Mouse (Mus musculus): ENCODE data around the gene Rmnd5b. TPM values are rescaled to one million over a fixed set of nuclear protein-coding genes. Genes with fewer than 3 reads are reported as not detected.

Rmnd5b gene
- polyA plus RNA-seq, 1 experiment from 2014 or later = 25.1 TPM

DNA sequence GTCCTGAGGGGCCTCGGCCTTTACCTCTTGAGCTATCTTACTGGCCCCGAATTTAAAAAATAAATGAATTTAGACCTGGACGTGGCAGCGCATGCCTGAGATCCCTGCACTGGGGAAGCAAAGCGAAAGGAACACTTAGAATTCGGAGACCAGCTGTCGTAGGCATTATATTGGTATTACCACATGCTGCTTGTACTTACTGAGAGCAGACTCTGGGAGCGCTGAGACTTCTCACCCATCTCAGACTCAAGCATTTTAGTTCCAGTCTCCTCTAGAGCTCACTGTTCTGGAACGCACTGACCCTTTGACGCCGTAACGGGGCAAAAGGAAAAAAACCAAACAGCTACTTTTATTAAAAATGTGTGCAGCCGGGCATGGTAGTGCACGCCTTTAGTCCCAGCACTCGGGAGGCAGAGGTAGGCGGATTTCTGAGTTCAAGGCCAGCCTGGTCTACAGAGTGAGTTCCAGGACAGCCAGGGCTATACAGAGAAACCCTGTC lies 26.2 kb upstream of the Rmnd5b start:
- Histone ChIP-seq H3K27me3 (no peaks in the 10 kb centered on the region), H3K36me3 (no peaks in the 10 kb centered on the region), H3K9ac (no peak overlapping the region), H3K4me3 (replicated peaks) (no peak overlapping the region), H3K27ac (no peak overlapping the region), H3K9me3 (replicated peaks) (no peaks in the 10 kb centered on the region), H3K4me1 (replicated peaks) (peaks cover 9% of the 10 kb centered on the region), H3K4me2 (no peak overlapping the region)
- no peak for ATAC-seq (ENCODE audit: low read depth)
- no peak for DNase-seq
- 78% methylated on average over 16 of the region's 16 CpGs for WGBS (ENCODE audit: insufficient replicate concordance)

DNA sequence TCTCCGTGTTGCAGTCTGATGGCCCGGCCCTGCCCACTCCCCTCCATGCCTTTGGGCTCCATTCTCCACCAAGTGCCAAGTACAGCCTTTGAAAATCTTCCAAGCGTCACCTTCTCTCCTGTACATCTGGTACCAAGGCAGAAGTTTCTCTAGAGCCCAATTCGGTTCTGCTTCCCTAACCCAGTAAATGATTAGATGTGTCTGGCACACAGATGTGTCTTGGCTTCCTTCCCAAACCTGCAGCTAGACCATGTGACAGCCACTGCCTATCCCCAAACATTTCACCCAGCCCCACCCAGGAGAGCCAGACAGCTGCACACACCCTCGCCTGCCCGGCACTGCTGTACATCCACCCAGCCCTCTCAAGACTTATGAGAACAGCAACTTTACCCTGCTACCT lies 23.0 kb upstream of the Rmnd5b start:
- Histone ChIP-seq H3K9ac (no peak overlapping the region), H3K36me3 (no peaks in the 10 kb centered on the region), H3K4me2 (no peak overlapping the region), H3K9me3 (replicated peaks) (no peaks in the 10 kb centered on the region), H3K27ac (no peak overlapping the region), H3K4me3 (replicated peaks) (no peak overlapping the region), H3K27me3 (0 out of 2 replicates have a peak, but pooled peaks cover 3% of the 10 kb centered on the region), H3K4me1 (replicated peaks) (peaks cover 9% of the 10 kb centered on the region)
- DNase-seq (no peak), ATAC-seq (ENCODE audit: low read depth) (peak; percentile 51; the same call in 1 of the 2 replicates)
- WGBS (ENCODE audit: insufficient replicate concordance) = 53% methylated on average over 6 of the region's 6 CpGs

DNA sequence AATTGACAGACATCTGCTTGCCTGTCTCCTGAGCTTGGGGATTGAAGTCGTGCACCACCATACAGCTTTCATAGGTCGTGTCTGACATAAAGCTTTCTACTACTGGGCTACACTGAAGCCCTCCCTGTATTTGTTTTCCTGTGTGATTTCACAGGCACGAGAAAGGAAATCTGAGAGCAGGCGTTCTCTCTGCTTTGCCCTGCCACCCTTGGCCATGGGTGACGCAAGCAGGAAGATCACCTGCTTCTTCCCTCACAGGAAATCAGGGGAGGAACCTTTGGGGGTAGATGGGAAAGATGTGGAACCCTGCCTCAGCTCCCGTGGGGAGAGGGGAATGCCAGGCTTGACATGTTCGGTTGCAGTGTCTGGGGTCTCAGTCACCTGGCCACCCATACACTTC lies 22.6 kb upstream of the Rmnd5b start:
- H3K9ac ChIP-seq = no peak overlapping the region
- H3K9me3 ChIP-seq (replicated peaks) = no peaks in the 10 kb centered on the region
- H3K4me1 ChIP-seq (replicated peaks) = peaks cover 9% of the 10 kb centered on the region
- H3K4me2 ChIP-seq = no peak overlapping the region
- no peaks in the 10 kb centered on the region for H3K36me3 ChIP-seq
- H3K27me3 ChIP-seq = 0 out of 2 replicates have a peak, but pooled peaks cover 5% of the 10 kb centered on the region
- no peak overlapping the region for H3K27ac ChIP-seq
- DNase-seq (no peak), ATAC-seq (ENCODE audit: low read depth) (no peak)
- WGBS (ENCODE audit: insufficient replicate concordance) = 52% methylated on average over 7 of the region's 7 CpGs
- no peak overlapping the region for H3K4me3 ChIP-seq (replicated peaks)

DNA sequence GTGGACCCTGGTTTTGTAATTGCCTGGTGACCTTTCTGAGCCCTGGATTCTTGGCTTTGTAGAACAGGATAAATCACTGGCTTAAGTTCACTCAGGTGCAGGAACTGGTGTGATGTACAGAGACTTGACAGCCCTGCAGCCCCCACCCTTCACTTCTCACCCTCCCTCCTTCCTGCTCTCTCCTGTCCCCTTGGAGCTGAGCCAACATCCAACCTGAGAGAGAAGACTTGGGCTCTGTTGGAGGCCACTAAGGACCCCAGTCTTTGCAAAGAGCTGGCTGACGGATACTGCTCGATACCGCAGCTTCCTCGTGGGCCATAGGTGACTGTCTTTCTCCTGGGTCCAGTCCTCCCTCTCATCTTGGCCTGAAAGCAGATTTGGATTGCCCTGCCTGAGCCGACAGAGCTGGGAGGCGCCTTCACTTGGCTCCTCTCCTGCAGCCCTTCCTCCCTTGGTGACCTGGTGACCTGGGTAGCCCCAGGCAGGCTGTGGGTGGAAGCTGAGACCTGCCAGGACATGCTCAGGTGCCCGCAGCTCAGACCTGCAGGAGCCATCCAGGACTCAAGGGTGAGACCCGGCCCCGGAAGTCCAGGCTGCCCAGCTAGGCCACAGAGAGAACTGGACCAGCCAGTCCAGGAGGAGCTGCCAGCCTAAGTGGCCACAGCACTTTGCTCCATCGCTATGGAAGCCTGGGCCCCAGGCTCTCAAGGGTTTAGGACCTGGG lies 21.3 kb upstream of the Rmnd5b start:
- DNase-seq = no peak
- ATAC-seq (ENCODE audit: low read depth) = no peak
- Histone ChIP-seq H3K4me3 (replicated peaks) (no peak overlapping the region), H3K27ac (no peak overlapping the region), H3K36me3 (no peaks in the 10 kb centered on the region), H3K9me3 (replicated peaks) (no peaks in the 10 kb centered on the region), H3K4me1 (replicated peaks) (peaks cover 9% of the 10 kb centered on the region), H3K4me2 (no peak overlapping the region), H3K9ac (no peak overlapping the region), H3K27me3 (peaks cover 13% of the 10 kb centered on the region)
- WGBS (ENCODE audit: insufficient replicate concordance) = 72% methylated on average over 10 of the region's 10 CpGs

DNA sequence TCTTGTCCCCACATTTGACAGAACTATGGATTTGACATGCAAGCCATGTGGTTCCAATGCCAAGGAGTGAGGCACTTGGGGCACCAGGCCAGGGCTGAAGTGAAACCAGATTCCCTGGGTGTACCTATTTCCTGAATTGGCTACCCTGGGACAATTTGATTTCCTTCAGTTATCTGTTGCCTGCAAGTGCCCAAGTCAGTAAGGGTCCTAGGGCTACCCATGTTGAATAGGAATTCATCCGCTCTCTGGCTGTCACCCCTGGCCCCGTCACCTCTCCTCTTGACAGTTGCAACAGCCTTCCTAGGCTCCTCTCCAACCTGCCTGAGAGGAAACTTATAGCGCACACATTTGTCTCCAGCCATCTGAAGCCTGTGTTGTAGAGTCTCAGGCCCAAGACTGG lies 19.2 kb upstream of the Rmnd5b start:
- Histone ChIP-seq H3K36me3 (no peaks in the 10 kb centered on the region), H3K9ac (no peak overlapping the region), H3K27ac (no peak overlapping the region), H3K27me3 (peaks cover 34% of the 10 kb centered on the region), H3K4me3 (replicated peaks) (no peak overlapping the region), H3K4me2 (no peak overlapping the region), H3K9me3 (replicated peaks) (no peaks in the 10 kb centered on the region), H3K4me1 (replicated peaks) (peaks cover 23% of the 10 kb centered on the region)
- no peak for DNase-seq
- ATAC-seq (ENCODE audit: low read depth) = no peak
- WGBS (ENCODE audit: insufficient replicate concordance) = 87% methylated on average over 3 of the region's 3 CpGs

DNA sequence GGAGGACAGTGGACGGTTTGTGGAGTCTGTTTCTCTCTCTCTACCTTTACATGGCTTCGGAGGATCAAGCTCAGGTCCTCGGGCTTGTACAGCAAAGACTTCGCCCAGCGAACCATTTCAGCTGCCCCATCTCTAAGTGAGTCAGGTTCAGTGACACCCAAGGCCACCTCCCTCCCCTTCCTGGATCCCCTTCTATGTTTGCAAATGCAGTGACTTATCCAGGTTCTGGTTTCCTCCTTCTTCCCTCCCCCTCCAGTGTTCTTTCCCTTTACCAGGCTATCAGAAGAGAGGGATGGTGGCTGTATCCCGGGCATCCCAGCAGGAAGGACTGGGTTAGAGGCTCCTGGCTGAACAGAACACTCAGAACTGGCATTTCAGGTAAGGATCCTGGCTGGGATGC lies 18.0 kb upstream of the Rmnd5b start:
- no peak overlapping the region for H3K4me3 ChIP-seq (replicated peaks)
- 76% methylated on average over 6 of the region's 6 CpGs for WGBS (ENCODE audit: insufficient replicate concordance)
- H3K4me2 ChIP-seq = no peak overlapping the region
- no peaks in the 10 kb centered on the region for H3K9me3 ChIP-seq (replicated peaks)
- ATAC-seq (ENCODE audit: low read depth) = no peak
- no peak overlapping the region for H3K9ac ChIP-seq
- H3K4me1 ChIP-seq (replicated peaks) = peaks cover 29% of the 10 kb centered on the region
- no peaks in the 10 kb centered on the region for H3K36me3 ChIP-seq
- peaks cover 45% of the 10 kb centered on the region for H3K27me3 ChIP-seq
- no peak overlapping the region for H3K27ac ChIP-seq
- DNase-seq = no peak

DNA sequence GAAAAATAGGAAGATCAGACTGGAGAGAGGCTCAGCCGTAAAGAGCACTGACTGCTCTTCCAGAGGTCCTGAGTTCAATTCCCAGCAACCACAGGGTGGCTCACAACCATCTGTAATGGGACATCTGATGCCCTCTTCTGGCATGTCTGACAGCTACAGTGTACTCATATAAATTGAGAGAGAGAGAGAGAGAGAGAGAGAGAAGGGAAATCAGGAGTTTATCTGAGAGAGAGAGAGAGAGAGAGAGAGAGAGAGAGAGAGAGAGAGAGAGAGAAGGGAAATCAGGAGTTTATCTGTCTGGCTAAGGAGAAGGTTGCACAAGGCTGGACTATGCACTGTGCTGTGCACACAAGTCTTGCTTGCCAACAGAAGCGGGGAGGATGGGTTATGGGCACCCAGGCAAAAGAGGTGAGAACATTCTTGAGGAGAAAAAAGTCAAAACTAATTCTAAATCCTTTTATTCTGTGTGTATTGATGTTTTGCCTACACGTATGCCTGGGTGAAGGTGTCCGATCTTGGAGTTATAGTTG lies 17.3 kb upstream of the Rmnd5b start:
- H3K27ac ChIP-seq = no peak overlapping the region
- WGBS (ENCODE audit: insufficient replicate concordance) = 69% methylated on average over 4 of the region's 4 CpGs
- H3K9ac ChIP-seq = no peak overlapping the region
- H3K27me3 ChIP-seq = peaks cover 52% of the 10 kb centered on the region
- H3K4me1 ChIP-seq (replicated peaks) = peaks cover 26% of the 10 kb centered on the region
- ATAC-seq (ENCODE audit: low read depth) (no peak), DNase-seq (no peak)
- H3K36me3 ChIP-seq = no peaks in the 10 kb centered on the region
- H3K4me2 ChIP-seq = no peak overlapping the region
- H3K9me3 ChIP-seq (replicated peaks) = no peaks in the 10 kb centered on the region
- no peak overlapping the region for H3K4me3 ChIP-seq (replicated peaks)

DNA sequence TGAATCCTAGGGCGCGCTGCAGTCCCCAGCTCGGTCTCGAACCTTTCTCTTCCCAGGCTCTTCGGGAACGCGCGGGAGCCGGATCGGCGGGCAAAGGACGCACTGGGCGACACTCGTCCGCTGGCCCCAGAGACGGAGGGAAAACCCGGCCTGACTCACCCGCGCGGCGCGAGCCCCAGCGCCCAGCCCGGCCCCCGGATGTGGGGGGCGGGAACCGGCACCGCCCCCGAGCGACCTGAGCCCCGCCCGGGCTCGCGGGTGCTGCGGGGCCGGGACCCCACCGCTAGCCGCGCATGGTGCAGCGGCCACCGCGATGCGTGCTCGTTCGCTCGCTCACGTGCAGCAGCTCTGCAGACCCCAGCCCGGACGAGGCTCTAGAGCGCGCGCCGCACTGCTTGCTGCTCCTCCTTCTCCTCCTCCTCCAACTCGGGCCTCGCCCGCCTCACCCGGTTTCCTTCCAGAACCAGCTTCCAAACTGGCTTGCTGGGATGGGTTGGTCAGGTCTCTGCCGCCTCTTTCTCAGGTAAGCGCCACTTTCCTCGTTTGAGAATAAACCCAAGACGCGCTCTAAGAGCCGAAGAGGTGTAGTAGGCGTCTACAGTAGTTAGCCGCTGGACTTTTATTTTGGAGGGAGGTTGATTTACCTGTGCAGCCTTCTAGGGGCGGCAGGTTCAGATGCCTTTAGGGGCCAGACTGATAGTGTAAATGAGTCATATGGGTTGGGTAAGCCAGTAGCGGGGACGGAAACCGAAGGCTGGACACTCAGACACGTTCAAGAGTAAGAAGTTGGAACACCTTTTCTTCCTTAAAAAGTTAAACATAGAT lies 15.2 kb upstream of the Rmnd5b start, which contains the start of the genes N4bp3 and D930048N14Rik:
Gene N4bp3 (minus strand): TSS at position 152 of the 825 bp plus-strand sequence.
Gene D930048N14Rik (plus strand): TSS at position 264 of the 825 bp plus-strand sequence.
- H3K27ac ChIP-seq = no peak within 1 kb of the TSS
- H3K27me3 ChIP-seq = peaks cover 54% of the 10 kb centered on the region
- H3K36me3 ChIP-seq = no peaks in the 10 kb centered on the region
- peaks cover 35% of the 10 kb centered on the region for H3K4me1 ChIP-seq (replicated peaks)
- peak; percentile 30 for DNase-seq
- peak; percentile 57 for ATAC-seq (ENCODE audit: low read depth)
- WGBS (ENCODE audit: insufficient replicate concordance) = under 1% methylated on average over 70 of the region's 70 CpGs
- H3K9me3 ChIP-seq (replicated peaks) = no peaks in the 10 kb centered on the region
- peak within 1 kb of the TSS; percentile 68 for H3K9ac ChIP-seq
- H3K4me2 ChIP-seq = peak within 1 kb of the TSS; percentile 81
- H3K4me3 ChIP-seq (replicated peaks) = peak within 1 kb of the TSS; percentile 66

DNA sequence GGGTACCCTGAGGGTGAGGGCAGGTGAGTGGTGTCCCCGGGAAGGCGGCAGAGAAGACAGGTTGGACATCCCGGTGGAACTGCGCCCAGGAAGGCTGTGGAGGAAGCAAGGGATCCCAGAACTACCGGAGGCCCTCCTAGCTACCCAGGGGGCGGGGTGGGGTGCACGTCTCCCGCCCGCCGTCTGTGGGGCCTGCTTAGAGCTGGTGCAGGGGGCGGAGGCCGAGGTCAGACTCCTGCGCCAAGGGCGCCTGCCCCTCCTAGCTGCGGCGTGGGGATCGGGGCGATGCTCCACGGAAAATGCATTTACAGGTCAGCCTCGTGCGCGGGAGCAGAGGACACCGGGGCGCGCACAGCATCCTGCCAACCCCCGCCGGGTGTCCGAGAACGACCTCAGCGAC lies 14.6 kb upstream of the Rmnd5b start:
- DNase-seq (no peak), ATAC-seq (ENCODE audit: low read depth) (peak; percentile 36)
- WGBS (ENCODE audit: insufficient replicate concordance) = under 1% methylated on average over 30 of the region's 30 CpGs
- Histone ChIP-seq H3K4me1 (replicated peaks) (peaks cover 35% of the 10 kb centered on the region), H3K4me3 (replicated peaks) (peak overlapping the region; percentile 66), H3K27me3 (peaks cover 57% of the 10 kb centered on the region), H3K4me2 (peak overlapping the region; percentile 81), H3K9ac (peak overlapping the region; percentile 68), H3K9me3 (replicated peaks) (no peaks in the 10 kb centered on the region), H3K36me3 (no peaks in the 10 kb centered on the region), H3K27ac (no peak overlapping the region)

DNA sequence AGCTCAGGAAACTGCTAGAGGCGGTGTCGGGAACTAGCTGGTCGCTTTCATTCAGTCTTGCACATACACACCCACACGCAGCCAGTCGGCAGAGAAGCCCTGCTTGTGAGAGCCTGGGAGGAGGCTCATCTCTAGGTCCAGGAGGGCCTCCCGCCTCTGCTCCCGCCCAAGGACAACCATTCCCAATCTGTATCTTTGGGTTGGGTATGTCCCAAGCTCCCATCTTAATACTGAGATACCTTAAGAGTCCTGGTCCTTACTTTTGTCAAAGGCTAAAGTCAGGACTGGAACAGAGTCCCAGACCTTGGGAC lies 14.1 kb upstream of the Rmnd5b start:
- Histone ChIP-seq H3K4me3 (replicated peaks) (peak overlapping the region; percentile 66), H3K4me1 (replicated peaks) (peaks cover 35% of the 10 kb centered on the region), H3K27me3 (peaks cover 58% of the 10 kb centered on the region), H3K9me3 (replicated peaks) (no peaks in the 10 kb centered on the region), H3K36me3 (0 out of 2 replicates have a peak, but pooled peaks cover 2% of the 10 kb centered on the region), H3K27ac (no peak overlapping the region), H3K9ac (peak overlapping the region; percentile 68), H3K4me2 (peak overlapping the region; percentile 81)
- WGBS (ENCODE audit: insufficient replicate concordance) = 8% methylated on average over 7 of the region's 7 CpGs
- no peak for DNase-seq
- no peak for ATAC-seq (ENCODE audit: low read depth)
